ENCODE assay signal across 10 mouse cellular contexts in genomic region chr15:25679081-25679480, GRCm38 (mm10). TPM values are rescaled to one million over a fixed set of nuclear protein-coding genes. Genes with fewer than 3 reads are reported as not detected.
DNase-seq lines count a peak whose midpoint lies in the region; ATAC-seq and TF ChIP-seq lines count a peak whose summit lies in the region.
"Had no signal": no experiment of that assay in that cellular context is flagged by ENCODE, and none has a peak within 500 bp of the region (broad histone marks: within the 10 kb centered on the region; RNA-seq: fewer than 3 reads in every experiment).

No protein-coding gene starts in this region.

- peak; percentile 44 for DNase-seq in gastrocnemius, adult 2 months
- no peak for DNase-seq in gastrocnemius, adult 8-10 months (ENCODE audit: low spot score in 2 of 2)
- DNase-seq in heart, postnatal 36 days, result peak; percentile 23 to 36
- no peak for DNase-seq in right cerebral cortex, postnatal 4 days
- DNase-seq in layer of hippocampus, postnatal 25 days (ENCODE audit: extremely low spot score in 1 of 2, low spot score in 1 of 2), result no peak

- ATAC-seq in neural tube, embryonic 14.5 days (ENCODE audit: low read depth), result peak; percentile 22; the same call in 1 of the 2 replicates
- no peak for ATAC-seq in neural tube, embryonic 15.5 days (ENCODE audit: low FRiP score)
- no peak for ATAC-seq in liver, embryonic 12.5 days

- H3K9me3 ChIP-seq in neural tube, embryonic 14.5 days (ENCODE audit: control insufficient read depth, low read length), result no peaks in the 10 kb centered on the region
- H3K9me3 ChIP-seq in neural tube, embryonic 15.5 days (replicated peaks), result no peaks in the 10 kb centered on the region
- no peaks in the 10 kb centered on the region for H3K9me3 ChIP-seq in liver, embryonic 12.5 days (replicated peaks)
- H3K9me3 ChIP-seq: stomach, embryonic 15.5 days had no signal

- H3K27me3 ChIP-seq in neural tube, embryonic 14.5 days (ENCODE audit: control insufficient read depth, insufficient read depth, low read length), result no peaks in the 10 kb centered on the region
- H3K27me3 ChIP-seq in neural tube, embryonic 15.5 days (replicated peaks), result no peaks in the 10 kb centered on the region
- H3K27me3 ChIP-seq in liver, embryonic 12.5 days (replicated peaks), result no peaks in the 10 kb centered on the region
- H3K27me3 ChIP-seq: CH12.LX; stomach, embryonic 15.5 days had no signal

- 32% methylated on average over 3 of the region's 3 CpGs for WGBS in neural tube, embryonic 14.5 days
- 42% methylated on average over 3 of the region's 3 CpGs for WGBS in neural tube, embryonic 15.5 days
- 66% methylated on average over 3 of the region's 3 CpGs for WGBS in liver, embryonic 12.5 days (ENCODE audit: insufficient replicate concordance)

- H3K36me3 ChIP-seq in neural tube, embryonic 14.5 days (ENCODE audit: control insufficient read depth, insufficient read depth, low read length), result no peaks in the 10 kb centered on the region
- no peaks in the 10 kb centered on the region for H3K36me3 ChIP-seq in neural tube, embryonic 15.5 days
- peaks cover 3% of the 10 kb centered on the region; the same call in 1 of the 2 replicates for H3K36me3 ChIP-seq in liver, embryonic 12.5 days
- H3K36me3 ChIP-seq: stomach, embryonic 15.5 days had no signal

- H3K4me2 ChIP-seq in neural tube, embryonic 14.5 days (ENCODE audit: low read depth, low read length), result no peak overlapping the region
- no peak overlapping the region for H3K4me2 ChIP-seq in neural tube, embryonic 15.5 days
- H3K4me2 ChIP-seq in liver, embryonic 12.5 days, result no peak overlapping the region
- H3K4me2 ChIP-seq: stomach, embryonic 15.5 days had no signal

- no peak for TF ChIP-seq CTCF in gastrocnemius, adult 2 months (IDR thresholded peaks at IDR 0.05)

- H3K4me1 ChIP-seq in neural tube, embryonic 14.5 days (ENCODE audit: control insufficient read depth, insufficient read depth, low read length), result 0 out of 2 replicates have a peak, but pooled peaks cover 13% of the 10 kb centered on the region
- peaks cover 28% of the 10 kb centered on the region for H3K4me1 ChIP-seq in neural tube, embryonic 15.5 days
- H3K4me1 ChIP-seq in liver, embryonic 12.5 days, result peaks cover 25% of the 10 kb centered on the region

- H3K4me3 ChIP-seq in gastrocnemius, adult 2 months, result no peak overlapping the region
- H3K4me3 ChIP-seq in neural tube, embryonic 14.5 days (ENCODE audit: low read depth, low read length), result no peak overlapping the region
- no peak overlapping the region for H3K4me3 ChIP-seq in neural tube, embryonic 15.5 days (replicated peaks)
- H3K4me3 ChIP-seq in liver, embryonic 12.5 days, result no peak overlapping the region
- H3K4me3 ChIP-seq: stomach, embryonic 15.5 days had no signal

- no peak overlapping the region for H3K9ac ChIP-seq in neural tube, embryonic 14.5 days (replicated peaks; ENCODE audit: low read depth, low read length)
- no peak overlapping the region for H3K9ac ChIP-seq in neural tube, embryonic 15.5 days (replicated peaks)
- no peak overlapping the region for H3K9ac ChIP-seq in liver, embryonic 12.5 days
- H3K9ac ChIP-seq: stomach, embryonic 15.5 days had no signal

- intact Hi-C loops in gastrocnemius, adult 2 months (cut with DNase I), result no loop called here
- intact Hi-C loops in heart, postnatal 36 days (cut with DNase I), result no loop called here

- H3K27ac ChIP-seq in gastrocnemius, adult 2 months, result no peak overlapping the region
- H3K27ac ChIP-seq in neural tube, embryonic 14.5 days (ENCODE audit: low read depth, low read length), result no peak overlapping the region
- H3K27ac ChIP-seq in neural tube, embryonic 15.5 days (replicated peaks), result no peak overlapping the region
- no peak overlapping the region for H3K27ac ChIP-seq in liver, embryonic 12.5 days
- H3K27ac ChIP-seq: stomach, embryonic 15.5 days had no signal

RNA-seq across cellular contexts. Expression of gene Myo10, which starts 56.8 kb away (rescaled TPM):
- 10 to 100 TPM; 56.1 to 62.0 TPM for total RNA-seq in gastrocnemius, adult 2 months (2021)
- total RNA-seq in gastrocnemius, adult 8-10 months (2022), result 10 to 100 TPM; 50.1 to 61.3 (median 55.3) TPM
- 20.0 and 21.3 TPM in 2 replicates for polyA plus RNA-seq in neural tube, embryonic 14.5 days (2014; fragmentation: Nextera tagmentation; extraction: Ambion mirVana)
- polyA plus RNA-seq in neural tube, embryonic 15.5 days (2015; fragmentation: Nextera tagmentation; extraction: Ambion mirVana), result 19.5 and 26.1 TPM in 2 replicates
- 10 to 100 TPM; 65.4 to 82.1 TPM for total RNA-seq in heart, postnatal 36 days (2021)
- polyA plus RNA-seq in liver, embryonic 12.5 days (2016; fragmentation: Nextera tagmentation; extraction: Ambion mirVana), result 7.1 and 7.3 TPM in 2 replicates
- total RNA-seq in layer of hippocampus, postnatal 25 days (2021), result 10 to 100 TPM; 49.1 to 55.9 TPM

Comparison
In these comparisons a context has a peak if more than half of its experiments do, and no peak if none do; other contexts are left out.
1. DNase-seq: peak in gastrocnemius, adult 2 months (single experiment) and heart, postnatal 36 days (2 of 2); none in gastrocnemius, adult 8-10 months (0 of 2), right cerebral cortex, postnatal 4 days (single experiment) and layer of hippocampus, postnatal 25 days (0 of 2).